Mouse (Mus musculus): ENCODE results near the gene Pip4k2a. TPM values are rescaled to one million over a fixed set of nuclear protein-coding genes. Genes with fewer than 3 reads are reported as not detected.

The Pip4k2a gene
- polyA plus RNA-seq, 1 experiment: 39.5 TPM

DNA sequence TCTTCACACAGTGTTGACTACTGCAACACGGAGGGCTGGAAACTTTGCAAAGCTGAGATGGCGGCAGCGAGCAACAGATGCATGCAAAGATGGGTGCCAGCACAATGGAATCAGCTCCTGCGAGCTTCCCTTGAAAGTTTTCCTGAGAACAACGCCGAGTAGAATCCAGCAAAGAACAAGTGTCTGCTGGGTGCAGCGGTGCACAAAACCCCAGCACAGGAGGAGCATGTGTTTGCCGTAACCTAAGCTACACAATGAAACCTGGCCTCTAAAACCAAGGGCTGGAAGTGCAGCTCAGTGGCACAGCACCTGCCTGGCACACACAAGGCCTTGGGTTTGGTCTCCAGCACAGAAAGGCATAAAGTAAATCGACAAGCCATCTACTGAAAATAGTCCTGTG lies 39.9 kb downstream of the Pip4k2a start:
- H3K36me3 ChIP-seq (replicated peaks; ENCODE audit: low read length): peaks cover 23% of the 10 kb centered on the region
- H3K9me3 ChIP-seq: no peaks in the 10 kb centered on the region
- TF ChIP-seq GATA1 (IDR thresholded peaks at IDR 0.05; ENCODE audit: borderline replicate concordance, low read length) (no peak), FLI1 (IDR thresholded peaks at IDR 0.05; ENCODE audit: low read length) (no peak)
- H3K27me3 ChIP-seq (replicated peaks): no peaks in the 10 kb centered on the region
- H3K4me1 ChIP-seq: peaks cover 100% of the 10 kb centered on the region
- peak overlapping the region; percentile 62 for H3K4me3 ChIP-seq (replicated peaks)

DNA sequence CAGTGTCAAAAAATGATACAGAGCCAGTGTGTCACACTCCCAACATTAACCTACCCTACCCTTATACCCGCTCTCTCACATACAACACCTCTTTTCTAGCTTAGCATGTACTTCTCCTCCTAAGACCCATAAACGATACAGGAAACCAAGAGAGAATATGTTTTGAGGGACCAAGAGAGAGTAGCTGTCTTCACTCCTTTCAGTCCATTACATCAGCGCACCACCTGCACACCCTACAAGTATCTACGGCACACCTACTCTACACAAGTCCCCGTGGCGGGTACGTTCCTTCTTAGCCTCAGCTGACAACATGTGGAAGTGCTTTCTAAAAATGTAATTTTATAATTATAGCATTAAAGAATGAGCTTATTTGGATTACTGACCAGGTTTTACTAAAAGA lies 40.5 kb downstream of the Pip4k2a start:
- peaks cover 100% of the 10 kb centered on the region for H3K4me1 ChIP-seq
- H3K4me3 ChIP-seq (replicated peaks): peak overlapping the region; percentile 88
- peaks cover 21% of the 10 kb centered on the region for H3K36me3 ChIP-seq (replicated peaks; ENCODE audit: low read length)
- no peaks in the 10 kb centered on the region for H3K27me3 ChIP-seq (replicated peaks)
- TF ChIP-seq GATA1 (IDR thresholded peaks at IDR 0.05; ENCODE audit: borderline replicate concordance, low read length) (no peak), FLI1 (IDR thresholded peaks at IDR 0.05; ENCODE audit: low read length) (no peak)
- H3K9me3 ChIP-seq: no peaks in the 10 kb centered on the region

DNA sequence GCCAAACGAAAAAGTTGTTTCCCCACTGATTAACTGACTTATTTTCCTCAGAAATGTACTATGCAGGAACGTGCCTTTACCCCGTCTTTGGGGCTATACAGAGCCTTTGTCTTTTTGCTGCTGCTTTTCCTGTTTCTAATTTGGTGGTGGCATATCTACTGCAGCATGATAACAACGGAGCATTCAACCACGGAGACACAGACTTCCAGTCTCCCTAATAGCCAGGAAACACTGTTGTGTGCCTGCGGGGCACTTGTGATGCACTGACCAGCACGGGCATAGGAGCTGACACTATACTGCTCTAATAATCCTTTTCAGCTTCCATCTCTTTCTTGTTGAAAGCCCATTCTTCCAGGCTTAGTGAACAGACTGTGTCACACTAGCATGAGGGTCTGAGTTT lies 41.0 kb downstream of the Pip4k2a start:
- no peaks in the 10 kb centered on the region for H3K27me3 ChIP-seq (replicated peaks)
- no peak; the same call in 2 of the 3 replicates for TF ChIP-seq GATA1 (IDR thresholded peaks at IDR 0.05; ENCODE audit: borderline replicate concordance, low read length)
- TF ChIP-seq FLI1 (IDR thresholded peaks at IDR 0.05; ENCODE audit: low read length): no peak
- peak overlapping the region; percentile 88 for H3K4me3 ChIP-seq (replicated peaks)
- H3K9me3 ChIP-seq: no peaks in the 10 kb centered on the region
- peaks cover 100% of the 10 kb centered on the region for H3K4me1 ChIP-seq
- peaks cover 16% of the 10 kb centered on the region for H3K36me3 ChIP-seq (replicated peaks; ENCODE audit: low read length)

DNA sequence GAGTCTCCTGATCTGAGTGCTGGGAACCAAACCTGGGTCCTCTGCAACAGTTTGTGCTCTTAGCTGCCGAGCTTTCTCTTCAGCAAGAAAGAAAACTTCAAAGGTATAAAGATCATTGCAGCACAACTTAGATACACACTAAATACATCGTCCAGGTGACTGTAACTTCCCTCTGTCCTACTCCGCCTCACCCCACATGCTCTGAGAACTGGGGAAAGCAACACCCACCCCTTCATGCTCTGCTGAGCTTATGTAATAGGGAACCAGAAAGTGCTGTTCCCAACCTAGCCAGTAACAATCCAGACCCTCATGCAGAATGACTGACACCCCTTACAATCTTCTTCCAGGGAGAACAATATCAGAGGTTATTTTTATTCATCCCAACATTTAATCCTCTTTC lies 41.5 kb downstream of the Pip4k2a start:
- peaks cover 98% of the 10 kb centered on the region for H3K4me1 ChIP-seq
- H3K36me3 ChIP-seq (replicated peaks; ENCODE audit: low read length): peaks cover 12% of the 10 kb centered on the region

DNA sequence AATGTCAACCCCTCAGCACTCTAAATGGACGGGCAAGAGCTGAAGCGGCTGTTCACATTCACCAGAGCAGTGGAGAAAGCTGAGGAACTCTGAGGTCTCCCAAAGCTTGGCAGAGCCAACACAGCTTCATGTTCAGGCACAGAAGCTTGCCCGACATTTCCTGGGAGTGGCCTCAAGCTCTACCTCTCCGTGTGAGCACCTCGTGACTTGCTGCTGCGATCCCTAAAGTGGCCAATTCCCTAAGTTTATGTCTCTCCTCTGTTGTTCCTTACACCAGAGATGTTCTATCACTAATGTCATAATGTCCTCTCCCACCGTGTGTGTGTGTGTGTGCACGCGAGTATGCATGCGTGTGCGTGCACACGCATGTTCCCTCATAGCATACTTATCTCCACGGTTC lies 42.3 kb downstream of the Pip4k2a start:
- Histone ChIP-seq H3K9me3 (no peaks in the 10 kb centered on the region), H3K36me3 (replicated peaks; ENCODE audit: low read length) (peaks cover 12% of the 10 kb centered on the region), H3K27me3 (replicated peaks) (no peaks in the 10 kb centered on the region), H3K4me1 (peaks cover 98% of the 10 kb centered on the region), H3K4me3 (replicated peaks) (peak overlapping the region; percentile 78)
- no peak for TF ChIP-seq GATA1 (IDR thresholded peaks at IDR 0.05; ENCODE audit: borderline replicate concordance, low read length)
- no peak for TF ChIP-seq FLI1 (IDR thresholded peaks at IDR 0.05; ENCODE audit: low read length)

More for the DNA sequence above, 41.5 kb downstream of the Pip4k2a start:
- peak overlapping the region; percentile 88 for H3K4me3 ChIP-seq (replicated peaks)
- no peak for TF ChIP-seq FLI1 (IDR thresholded peaks at IDR 0.05; ENCODE audit: low read length)
- no peak for TF ChIP-seq GATA1 (IDR thresholded peaks at IDR 0.05; ENCODE audit: borderline replicate concordance, low read length)
- H3K9me3 ChIP-seq: no peaks in the 10 kb centered on the region
- H3K27me3 ChIP-seq (replicated peaks): no peaks in the 10 kb centered on the region

DNA sequence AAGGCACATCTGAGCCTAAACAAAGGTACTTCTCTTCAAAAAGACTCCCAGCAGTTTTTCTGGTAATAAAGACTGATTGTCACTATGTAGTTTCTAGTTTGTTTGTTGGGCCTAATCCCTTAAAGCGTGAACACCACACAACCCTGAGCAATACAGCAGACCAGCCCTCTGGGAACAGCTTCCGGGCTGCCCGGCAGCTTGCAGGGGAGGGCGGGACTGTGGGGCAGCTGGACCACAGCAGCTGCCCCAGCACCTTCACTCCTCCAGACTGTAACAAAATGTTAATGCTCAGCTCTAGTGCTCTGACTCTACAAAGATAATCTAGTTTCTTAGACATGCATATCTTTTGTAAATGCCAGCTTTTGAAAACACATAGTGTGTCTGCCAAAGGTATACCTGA lies 42.9 kb downstream of the Pip4k2a start:
- Histone ChIP-seq H3K36me3 (replicated peaks; ENCODE audit: low read length) (peaks cover 12% of the 10 kb centered on the region), H3K27me3 (replicated peaks) (no peaks in the 10 kb centered on the region), H3K9me3 (no peaks in the 10 kb centered on the region), H3K4me3 (replicated peaks) (peak overlapping the region; percentile 78), H3K4me1 (peaks cover 96% of the 10 kb centered on the region)
- TF ChIP-seq GATA1 (IDR thresholded peaks at IDR 0.05; ENCODE audit: borderline replicate concordance, low read length) (no peak), FLI1 (IDR thresholded peaks at IDR 0.05; ENCODE audit: low read length) (no peak)

DNA sequence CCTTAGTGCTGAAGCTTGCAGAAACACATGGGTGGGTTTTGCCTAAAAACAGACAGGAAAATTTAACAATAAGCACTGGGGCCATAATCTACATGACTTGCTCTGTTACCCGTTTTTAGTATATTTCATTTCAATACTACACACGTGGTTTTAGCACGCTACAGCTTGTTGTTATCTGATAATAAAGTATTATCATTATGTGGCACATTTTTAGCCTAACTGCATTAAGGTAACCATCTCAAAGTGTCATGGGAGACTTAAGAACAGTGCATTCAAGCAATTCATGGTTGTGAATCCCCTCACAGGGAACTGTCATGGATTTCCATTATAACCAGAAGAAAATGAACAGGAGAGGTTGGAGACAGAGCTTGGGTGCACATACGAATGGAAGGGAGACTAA lies 43.5 kb downstream of the Pip4k2a start:
- TF ChIP-seq GATA1 (IDR thresholded peaks at IDR 0.05; ENCODE audit: borderline replicate concordance, low read length): no peak
- no peak for TF ChIP-seq FLI1 (IDR thresholded peaks at IDR 0.05; ENCODE audit: low read length)
- H3K4me3 ChIP-seq (replicated peaks): peak overlapping the region; percentile 38
- H3K4me1 ChIP-seq: peaks cover 96% of the 10 kb centered on the region
- H3K27me3 ChIP-seq (replicated peaks): no peaks in the 10 kb centered on the region
- peaks cover 12% of the 10 kb centered on the region for H3K36me3 ChIP-seq (replicated peaks; ENCODE audit: low read length)
- H3K9me3 ChIP-seq: no peaks in the 10 kb centered on the region

DNA sequence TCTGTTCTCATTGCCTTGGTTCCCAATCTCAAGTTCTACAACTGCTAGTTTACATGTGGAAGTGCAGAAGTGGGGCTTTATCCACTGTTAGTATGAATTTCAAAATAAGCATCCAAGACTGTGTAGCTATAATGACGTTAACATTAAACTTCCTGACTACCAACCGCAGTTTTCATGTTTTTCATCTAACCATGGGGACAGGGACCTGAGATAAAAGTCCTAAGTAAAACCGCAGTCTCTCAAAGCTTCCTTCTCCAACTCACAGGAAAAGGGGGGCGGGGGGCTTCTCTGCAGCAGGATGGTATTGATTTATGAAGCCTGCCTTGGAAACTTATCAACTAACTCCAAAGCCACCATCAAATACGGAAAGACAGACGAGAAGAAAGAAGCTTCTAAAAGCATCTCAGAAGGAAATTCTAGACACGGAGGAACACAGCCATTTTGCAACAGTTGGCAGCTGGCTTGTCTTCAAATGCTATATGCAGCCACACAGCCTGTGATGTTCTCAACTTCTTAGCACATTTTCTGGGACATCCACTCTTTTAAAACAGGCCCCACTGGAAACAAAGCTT lies 45.7 kb downstream of the Pip4k2a start:
- no peaks in the 10 kb centered on the region for H3K27me3 ChIP-seq (replicated peaks)
- H3K9me3 ChIP-seq: no peaks in the 10 kb centered on the region
- peak; percentile 55; the same call in 1 of the 2 replicates for TF ChIP-seq FLI1 (IDR thresholded peaks at IDR 0.05; ENCODE audit: low read length)
- TF ChIP-seq GATA1 (IDR thresholded peaks at IDR 0.05; ENCODE audit: borderline replicate concordance, low read length): peak; percentile 49; the same call in 1 of the 3 replicates
- peaks cover 5% of the 10 kb centered on the region for H3K36me3 ChIP-seq (replicated peaks; ENCODE audit: low read length)
- peak overlapping the region; percentile 86 for H3K4me3 ChIP-seq (replicated peaks)
- H3K4me1 ChIP-seq: peaks cover 94% of the 10 kb centered on the region

DNA sequence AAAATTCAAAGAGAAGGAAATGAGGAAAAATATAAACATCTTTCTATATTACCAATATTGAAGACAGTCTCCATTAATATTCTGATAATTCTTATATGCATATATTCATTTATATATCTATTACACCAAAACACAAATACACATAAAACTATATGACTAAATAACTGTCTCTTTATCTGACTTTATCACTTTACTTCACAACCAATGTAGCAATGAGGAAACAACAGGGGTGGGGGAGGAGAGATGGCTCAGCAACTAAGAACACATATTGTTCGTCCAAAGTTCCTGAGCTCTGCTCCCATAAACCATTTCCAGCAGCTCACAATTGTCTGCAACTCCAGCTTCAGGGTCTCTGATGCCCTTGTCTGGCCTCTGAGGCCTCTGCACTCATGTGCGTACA lies 47.2 kb downstream of the Pip4k2a start:
- no peak for TF ChIP-seq FLI1 (IDR thresholded peaks at IDR 0.05; ENCODE audit: low read length)
- no peak for TF ChIP-seq GATA1 (IDR thresholded peaks at IDR 0.05; ENCODE audit: borderline replicate concordance, low read length)
- H3K36me3 ChIP-seq (replicated peaks; ENCODE audit: low read length): peaks cover 11% of the 10 kb centered on the region
- no peak overlapping the region for H3K4me3 ChIP-seq (replicated peaks)
- H3K4me1 ChIP-seq: peaks cover 94% of the 10 kb centered on the region
- H3K27me3 ChIP-seq (replicated peaks): no peaks in the 10 kb centered on the region
- H3K9me3 ChIP-seq: no peaks in the 10 kb centered on the region

DNA sequence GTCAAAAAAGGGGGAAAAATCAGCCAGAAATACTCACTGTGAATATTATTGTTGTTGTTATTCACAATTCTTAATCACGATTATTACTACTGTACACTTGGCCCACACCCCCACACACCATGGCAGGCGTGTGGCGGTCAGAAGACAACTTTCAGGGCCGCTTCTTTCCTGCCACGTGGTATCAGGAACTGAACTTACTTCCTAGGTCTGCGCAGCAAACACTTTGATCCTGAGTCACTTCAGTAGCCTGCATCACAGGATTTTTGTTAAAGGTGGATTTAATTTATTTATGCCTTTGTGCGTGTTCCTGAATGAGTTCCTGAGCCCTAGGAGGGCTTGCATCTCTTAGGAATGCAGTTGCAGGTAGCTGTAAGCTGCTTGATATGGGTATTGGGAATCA lies 49.2 kb downstream of the Pip4k2a start:
- H3K4me1 ChIP-seq: peaks cover 93% of the 10 kb centered on the region
- no peak for TF ChIP-seq GATA1 (IDR thresholded peaks at IDR 0.05; ENCODE audit: borderline replicate concordance, low read length)
- TF ChIP-seq FLI1 (IDR thresholded peaks at IDR 0.05; ENCODE audit: low read length): no peak
- no peaks in the 10 kb centered on the region for H3K27me3 ChIP-seq (replicated peaks)
- no peaks in the 10 kb centered on the region for H3K9me3 ChIP-seq
- H3K36me3 ChIP-seq (replicated peaks; ENCODE audit: low read length): peaks cover 12% of the 10 kb centered on the region
- H3K4me3 ChIP-seq (replicated peaks): no peak overlapping the region

Measured in megakaryocyte, embryonic 14.5 days (primary cell).